Mouse (Mus musculus) forebrain, embryonic 14.5 days (tissue): ENCODE measurements around the gene Insrr. TPM values are rescaled to one million over a fixed set of nuclear protein-coding genes. Genes with fewer than 3 reads are reported as not detected.
"Not testable (repeated sequence)": the region's sequence is repeated elsewhere in the genome, so short reads cannot be mapped to it uniquely, and the experiment has no call there.

Experiments used
- ATAC-seq: fragments of 200-750 bp; cut with Nextera tagmentation; 2 replicates; pipeline ENCODE4 v1.8.0; 2017; ENCODE audit warnings: mild to moderate bottlenecking, moderate library complexity
- DNase-seq: peaks from one replicate; pipeline ENCODE4 v3.0.0-alpha.2; 2015; ENCODE audit warnings: low spot score
- H3K27ac ChIP-seq: fragments of 300-500 bp; sonication (generic); 2 replicates; pipeline ENCODE4 v1.5.1; 2014; ENCODE audit warnings: low read depth, mild to moderate bottlenecking, control low read depth, low read length, moderate library complexity
- H3K27me3 ChIP-seq: fragments of 300-500 bp; sonication (generic); replicated peaks from 2 replicates; pipeline ENCODE4 v1.6.1; 2014; ENCODE audit warnings: low read length, control low read depth, mixed read lengths; ENCODE audit not compliant: control insufficient read depth, insufficient read depth
- H3K36me3 ChIP-seq: fragments of 300-500 bp; sonication (generic); 2 replicates; pipeline ENCODE4 v1.6.1; 2014; ENCODE audit warnings: low read length, control low read depth; ENCODE audit not compliant: control insufficient read depth, insufficient read depth
- H3K4me1 ChIP-seq: fragments of 300-500 bp; sonication (generic); 2 replicates; pipeline ENCODE4 v1.6.1; 2014; ENCODE audit warnings: antibody characterized with exemption, low read length, control low read depth; ENCODE audit not compliant: control insufficient read depth, insufficient read depth
- H3K4me2 ChIP-seq: fragments of 300-500 bp; sonication (generic); 2 replicates; pipeline ENCODE4 v1.6.1; 2014; ENCODE audit warnings: mild to moderate bottlenecking, control low read depth, low read length
- H3K4me3 ChIP-seq: fragments of 300-500 bp; sonication (generic); 2 replicates; pipeline ENCODE4 v1.5.1; 2014; ENCODE audit warnings: low read depth, low read length, control low read depth
- H3K9ac ChIP-seq: fragments of 300-500 bp; sonication (generic); 2 replicates; pipeline ENCODE4 v1.6.1; 2014; ENCODE audit warnings: mild to moderate bottlenecking, low read length, control low read depth, moderate library complexity
- H3K9me3 ChIP-seq: fragments of 300-500 bp; sonication (generic); replicated peaks from 2 replicates; pipeline ENCODE4 v1.6.1; 2016; ENCODE audit warnings: low read length, control low read depth, mixed read lengths; ENCODE audit not compliant: control insufficient read depth
- WGBS: fragments of 180-500 bp; shearing (Covaris S2); extraction: QIAGEN DNeasy Blood & Tissue Kit; methylation state at CpG from one replicate; pipeline ENCODE4 v1.1.7; 2014; 5-methylcytosine and 5-hydroxymethylcytosine counted together
- polyA plus RNA-seq: library from polyadenylated mRNA; unstranded; fragments of >200 nt; fragmentation: Nextera tagmentation; extraction: Ambion mirVana; gene quantifications from 2 replicates; pipeline ENCODE4 v1.2.1, GENCODE M21; 2014

Gene Insrr
- polyA plus RNA-seq, 1 experiment from 2014 or later: 0.66 TPM

DNA sequence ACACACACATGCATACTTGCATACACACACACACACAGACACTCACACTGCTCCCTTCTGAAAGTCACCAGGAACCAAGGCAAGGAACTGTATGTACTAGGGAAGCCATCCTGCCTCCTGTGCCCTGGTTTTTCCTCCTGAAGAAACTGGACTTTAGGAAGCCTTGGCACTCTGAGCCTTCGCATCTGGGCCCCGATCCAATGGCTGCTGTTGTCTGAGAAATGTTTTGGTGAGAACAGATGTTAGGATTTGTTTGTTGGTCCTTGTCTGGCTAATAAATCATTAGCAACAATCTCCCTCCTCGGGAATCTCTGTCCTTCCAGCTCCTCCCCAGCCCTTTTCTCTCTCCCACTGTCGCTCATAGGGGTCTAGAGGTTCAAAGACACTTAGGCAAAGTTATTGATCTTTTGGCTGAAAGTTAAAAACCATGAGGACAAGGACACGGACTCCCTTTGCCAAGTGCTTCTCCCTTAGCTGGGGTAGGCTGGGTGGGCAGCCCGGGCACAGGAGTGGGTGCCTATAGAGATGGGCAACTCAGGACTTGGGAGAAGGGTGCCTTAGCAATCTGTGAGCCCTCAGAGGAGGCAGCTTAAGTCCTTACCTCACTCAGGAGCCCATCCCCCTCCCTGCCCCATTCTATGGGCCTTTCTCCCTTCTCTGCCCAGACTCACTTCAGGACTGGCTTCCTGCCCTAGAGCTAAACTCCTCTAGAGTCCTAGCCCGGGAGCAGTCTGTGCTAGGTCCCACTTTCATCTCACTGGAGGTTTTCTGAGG, 58.2 kb downstream of the Insrr start:
- H3K27me3 ChIP-seq: no peaks in the 10 kb centered on the region
- H3K4me1 ChIP-seq: no peaks in the 10 kb centered on the region
- no peak for DNase-seq
- WGBS: 67% methylated on average over 7 of the region's 7 CpGs
- H3K36me3 ChIP-seq: peaks cover 35% of the 10 kb centered on the region
- no peak for ATAC-seq
- no peak overlapping the region for H3K27ac ChIP-seq
- no peak overlapping the region for H3K9ac ChIP-seq
- no peak overlapping the region for H3K4me2 ChIP-seq
- no peak overlapping the region for H3K4me3 ChIP-seq
- H3K9me3 ChIP-seq: no peaks in the 10 kb centered on the region

GRCm38 (mm10) chr3:87855936-87856335, 59.2 kb downstream of the Insrr start:
- no peaks in the 10 kb centered on the region for H3K27me3 ChIP-seq
- H3K4me1 ChIP-seq: no peaks in the 10 kb centered on the region
- no peak overlapping the region for H3K4me2 ChIP-seq
- peaks cover 39% of the 10 kb centered on the region for H3K36me3 ChIP-seq
- DNase-seq: no peak
- no peak for ATAC-seq
- no peak overlapping the region for H3K4me3 ChIP-seq
- WGBS: 89% methylated on average over 8 of the region's 8 CpGs
- H3K27ac ChIP-seq: no peak overlapping the region
- H3K9ac ChIP-seq: no peak overlapping the region
- no peaks in the 10 kb centered on the region for H3K9me3 ChIP-seq

DNA sequence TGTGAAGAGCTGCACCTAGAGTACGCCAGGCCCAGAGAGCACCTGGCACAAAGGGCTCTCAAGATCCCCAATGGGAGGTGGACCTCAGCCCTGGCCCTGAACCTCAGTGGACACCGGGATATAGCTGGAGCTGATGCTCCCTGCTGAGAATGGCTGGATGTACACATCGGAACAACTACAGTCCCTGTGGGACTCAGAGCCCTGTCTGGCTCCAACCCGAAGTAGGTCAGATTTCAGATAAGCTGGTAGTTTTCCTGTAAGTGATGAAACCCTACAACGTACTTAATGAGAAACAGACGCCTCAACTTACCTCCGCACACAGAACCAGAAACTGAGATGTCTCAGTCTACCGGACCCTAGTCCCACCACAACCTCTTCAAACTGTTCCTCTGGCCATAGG, 60.9 kb downstream of the Insrr start:
- H3K4me2 ChIP-seq: no peak overlapping the region
- no peak overlapping the region for H3K27ac ChIP-seq
- no peak overlapping the region for H3K9ac ChIP-seq
- H3K4me1 ChIP-seq: no peaks in the 10 kb centered on the region
- DNase-seq (no peak), ATAC-seq (no peak)
- H3K27me3 ChIP-seq: no peaks in the 10 kb centered on the region
- H3K36me3 ChIP-seq: peaks cover 54% of the 10 kb centered on the region
- no peaks in the 10 kb centered on the region for H3K9me3 ChIP-seq
- 94% methylated on average over 8 of the region's 8 CpGs for WGBS
- no peak overlapping the region for H3K4me3 ChIP-seq

DNA sequence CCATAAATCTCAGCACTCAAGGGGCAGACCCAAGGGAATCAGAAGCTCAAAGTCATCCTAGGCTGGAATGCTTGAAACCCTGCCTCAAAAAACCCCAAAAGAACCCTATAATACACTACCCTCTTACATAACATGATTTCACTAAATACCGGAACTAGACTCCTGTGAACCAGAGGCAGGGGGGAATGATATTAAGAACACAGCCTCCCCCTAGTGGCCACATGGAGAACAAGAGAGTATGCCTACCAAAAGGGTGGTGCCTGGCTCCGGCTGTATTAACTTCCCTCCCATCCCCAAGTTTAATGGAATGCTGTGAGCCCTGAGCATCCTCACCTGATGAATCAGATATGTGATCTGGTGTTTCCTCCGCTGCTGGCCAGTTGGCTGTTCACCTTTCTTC, 63.1 kb downstream of the Insrr start:
- H3K4me1 ChIP-seq: no peaks in the 10 kb centered on the region
- peaks cover 70% of the 10 kb centered on the region for H3K36me3 ChIP-seq
- ATAC-seq (peak; percentile 66; the same call in 1 of the 2 replicates), DNase-seq (peak; percentile 83)
- H3K27me3 ChIP-seq: no peaks in the 10 kb centered on the region
- no peak overlapping the region for H3K4me2 ChIP-seq
- H3K9me3 ChIP-seq: no peaks in the 10 kb centered on the region
- H3K4me3 ChIP-seq: no peak overlapping the region
- H3K27ac ChIP-seq: no peak overlapping the region
- 28% methylated on average over 3 of the region's 3 CpGs for WGBS
- H3K9ac ChIP-seq: no peak overlapping the region

- not testable (repeated sequence) for ATAC-seq, H3K9ac ChIP-seq
- H3K36me3 ChIP-seq: peaks cover 81% of the 10 kb centered on the region
Measured at GRCm38 (mm10) chr3:87864111-87864510, 67.4 kb downstream of the Insrr start.

More at GRCm38 (mm10) chr3:87864111-87864510, 67.4 kb downstream of the Insrr start:
- not testable (repeated sequence) for H3K4me2 ChIP-seq, H3K4me1 ChIP-seq, H3K9me3 ChIP-seq, DNase-seq, H3K4me3 ChIP-seq, H3K27me3 ChIP-seq, H3K27ac ChIP-seq
- 92% methylated on average over 4 of the region's 4 CpGs for WGBS

Other genes starting within 250 kb of the Insrr start
- gene Arhgef11, start 179.4 kb upstream of the Insrr start, polyA plus RNA-seq: 16.9 and 20.8 TPM in 2 replicates
- gene Lrrc71, start 48.3 kb upstream of the Insrr start, polyA plus RNA-seq: 0.13 and 0.62 TPM in 2 replicates
- 0.74 and 0.94 TPM in 2 replicates for gene Ntrk1, start 1.8 kb upstream of the Insrr start, polyA plus RNA-seq
- 5.2 and 6.0 TPM in 2 replicates for gene Pear1, start 27.4 kb downstream of the Insrr start, polyA plus RNA-seq
- not detected in 2 replicates for gene Sh2d2a, start 49.8 kb downstream of the Insrr start, polyA plus RNA-seq
- gene Prcc, start 88.7 kb downstream of the Insrr start, polyA plus RNA-seq: 16.1 and 18.5 TPM in 2 replicates
- 99.1 and 137 TPM in 2 replicates for gene Hdgf, start 109.4 kb downstream of the Insrr start, polyA plus RNA-seq
- 69.5 and 71.2 TPM in 2 replicates for gene Mrpl24, start 122.6 kb downstream of the Insrr start, polyA plus RNA-seq
- 17.9 and 20.0 TPM in 2 replicates for gene Isg20l2, start 133.4 kb downstream of the Insrr start, polyA plus RNA-seq
- 15.6 and 20.2 TPM in 2 replicates for gene Rrnad1, start 133.8 kb downstream of the Insrr start, polyA plus RNA-seq
- 32.8 and 35.9 TPM in 2 replicates for gene Crabp2, start 151.7 kb downstream of the Insrr start, polyA plus RNA-seq
- 23.1 and 27.8 TPM in 2 replicates for gene Nes, start 174.1 kb downstream of the Insrr start, polyA plus RNA-seq
- gene Bcan, start 203.3 kb downstream of the Insrr start, polyA plus RNA-seq: 13.5 and 21.9 TPM in 2 replicates
- gene Hapln2, start 230.6 kb downstream of the Insrr start, polyA plus RNA-seq: 0.52 TPM in 1 of 2 replicates, not detected in the other
- gene Gpatch4, start 246.2 kb downstream of the Insrr start, polyA plus RNA-seq: 22.9 and 25.2 TPM in 2 replicates